Mouse (Mus musculus) heart, adult 9 months (tissue): ENCODE measurements at regions not wholly inside any gene's neighbourhood (a gene's known extent, or its start where the extent isn't known, plus 50 kb on each side); places are given as distances from the start of the nearest gene placed in this dataset.
A peak's percentile ranks its signal among the peaks of the same experiment; 100 is the strongest.
"Not testable (repeated sequence)": the region's sequence is repeated elsewhere in the genome, so short reads cannot be mapped to it uniquely, and the experiment has no call there.

ENCODE experiments used
- DNase-seq, 2 experiments: peaks; one replicate each; pipeline ENCODE4 v3.0.0; 2022; ENCODE audit warnings: low spot score in 2 of 2

DNA sequence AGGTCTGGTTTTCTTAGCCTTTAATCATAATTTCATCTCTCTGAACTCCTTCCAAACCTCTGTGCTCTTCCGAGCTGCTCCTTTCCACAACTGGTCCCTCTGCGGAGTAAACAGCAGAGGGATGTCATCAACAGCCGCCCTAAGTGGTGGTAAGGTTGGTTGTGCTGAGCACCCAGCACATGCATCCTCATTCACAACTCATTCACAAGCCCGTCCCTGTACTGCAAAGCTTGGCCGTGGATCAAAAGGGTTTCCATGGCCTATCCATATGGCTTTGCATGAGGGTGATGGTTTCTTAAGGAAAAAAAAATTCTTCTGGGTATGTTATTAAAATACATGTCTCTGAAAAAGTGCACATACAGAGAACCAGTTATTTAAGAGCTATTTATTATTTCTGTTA, 828.6 kb upstream of the Sox9 start:
- no peak for DNase-seq

DNA sequence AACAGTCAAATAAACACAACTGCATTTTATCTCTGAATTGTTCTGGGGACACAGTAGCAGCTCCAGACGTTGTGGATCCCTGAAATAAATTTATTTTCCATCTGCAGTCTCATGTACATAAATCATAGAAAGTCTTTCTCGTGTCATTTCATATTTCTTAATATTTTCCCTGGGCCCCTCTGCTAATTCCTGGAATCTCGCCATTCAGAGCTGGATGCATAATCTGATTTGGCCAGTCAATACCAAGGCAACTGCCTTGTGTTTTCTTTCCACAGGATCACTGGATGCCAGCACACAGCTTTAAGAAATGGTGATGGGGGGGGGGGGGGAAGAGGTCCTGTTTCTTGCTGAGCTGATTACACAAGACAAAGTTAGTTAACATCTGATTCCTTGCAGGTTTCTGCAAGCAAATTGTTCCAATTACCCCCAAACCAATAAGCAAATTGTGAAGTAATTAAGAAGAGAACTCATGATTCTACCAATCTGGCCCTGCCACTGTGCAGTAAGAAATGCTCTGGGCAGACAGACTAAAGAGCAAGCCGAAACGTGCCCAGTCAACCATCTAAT, 824.2 kb upstream of the Sox9 start:
- no peak for DNase-seq

DNA sequence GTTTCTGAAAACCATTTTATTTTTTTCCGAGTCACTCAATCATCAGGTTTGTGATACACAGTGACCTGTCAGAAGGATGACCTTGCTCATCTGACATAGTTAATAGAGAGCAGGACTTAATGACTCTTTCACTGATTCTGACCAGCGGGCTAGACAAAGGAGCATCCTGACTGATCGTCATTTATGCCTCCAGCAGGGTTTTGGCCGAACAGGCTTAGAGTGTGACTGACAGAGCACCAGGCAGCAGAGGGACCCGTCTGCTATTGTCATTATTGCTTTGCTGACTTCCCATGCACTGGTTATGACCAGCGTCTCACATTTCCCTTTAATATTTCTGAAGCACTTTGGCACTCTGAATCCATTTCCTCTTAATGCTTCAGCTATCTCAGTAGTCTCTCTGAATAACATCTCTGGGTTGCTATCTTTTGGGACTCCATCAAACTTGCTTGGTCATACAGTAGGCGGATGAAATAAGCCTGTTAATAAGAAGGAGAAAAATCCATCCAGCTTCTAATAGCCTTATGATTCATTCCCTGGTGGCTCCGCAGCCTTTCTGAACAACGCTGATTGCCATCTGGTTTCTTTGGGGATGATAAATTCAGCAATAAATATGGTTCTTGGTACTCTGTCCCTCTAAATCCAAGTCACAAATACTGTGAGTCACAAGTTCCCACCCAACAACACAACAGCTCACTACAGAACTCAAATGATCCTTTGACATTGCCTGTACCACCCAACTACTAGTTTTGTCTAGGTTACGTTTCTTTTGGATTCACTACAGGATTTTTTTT, 820.8 kb upstream of the Sox9 start:
- peak; percentile 20 to 31 for DNase-seq

DNA sequence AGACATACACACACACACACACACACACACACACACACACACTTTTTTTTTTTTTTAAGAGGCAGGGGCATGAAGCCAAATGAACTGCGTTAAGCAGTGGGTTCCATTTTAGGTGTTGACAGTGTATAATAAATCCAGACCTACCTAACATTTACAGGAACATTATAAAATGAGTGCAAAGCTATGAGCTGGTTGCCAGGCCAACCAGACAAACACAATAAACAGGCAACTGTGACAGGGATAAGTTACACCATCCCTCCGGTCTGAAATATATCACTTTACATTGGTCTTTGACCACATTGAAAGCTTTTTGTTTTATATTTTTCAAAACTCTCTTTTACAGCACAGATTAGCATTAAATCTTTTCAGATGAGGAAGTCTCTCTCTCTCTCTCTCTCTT, 820.2 kb upstream of the Sox9 start:
- no peak for DNase-seq

DNA sequence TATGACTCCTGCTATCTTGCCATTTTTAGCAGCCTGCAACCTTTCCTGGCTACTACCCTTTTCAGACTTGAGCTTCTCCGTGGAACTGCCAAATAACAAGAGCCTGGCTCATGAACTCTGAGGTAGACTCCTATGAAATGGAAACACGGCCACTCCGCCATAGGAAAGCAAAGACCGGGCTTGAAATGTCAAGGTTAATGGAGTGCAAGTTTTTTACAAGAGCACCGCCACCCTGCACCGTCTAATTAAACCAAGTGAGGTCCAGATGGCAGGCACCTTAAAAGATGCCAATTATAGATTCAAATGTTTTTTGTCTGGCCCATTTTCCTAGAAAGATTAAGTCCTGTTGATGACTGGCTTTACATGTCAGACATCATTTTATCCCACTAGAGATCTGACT, 818.0 kb upstream of the Sox9 start:
- DNase-seq = no peak

DNA sequence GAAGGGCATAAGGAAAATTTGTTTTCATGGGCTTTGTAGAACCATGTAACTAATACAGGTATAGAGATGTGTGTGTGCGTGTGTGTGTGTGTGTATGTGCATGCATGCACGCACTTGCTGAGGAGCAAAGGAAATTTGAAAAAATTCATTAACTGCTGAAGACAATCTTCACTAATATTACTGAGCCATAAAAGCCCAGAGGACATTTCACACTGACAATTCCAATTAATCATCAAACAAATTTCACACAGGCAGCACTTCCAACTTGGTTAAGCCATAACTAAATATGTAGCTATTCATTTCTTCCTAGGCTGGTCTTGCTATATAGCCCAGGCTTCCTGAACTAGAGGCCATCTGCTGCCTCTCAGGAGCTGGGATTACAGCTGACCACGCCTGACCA, 815.6 kb upstream of the Sox9 start:
- no peak for DNase-seq

DNA sequence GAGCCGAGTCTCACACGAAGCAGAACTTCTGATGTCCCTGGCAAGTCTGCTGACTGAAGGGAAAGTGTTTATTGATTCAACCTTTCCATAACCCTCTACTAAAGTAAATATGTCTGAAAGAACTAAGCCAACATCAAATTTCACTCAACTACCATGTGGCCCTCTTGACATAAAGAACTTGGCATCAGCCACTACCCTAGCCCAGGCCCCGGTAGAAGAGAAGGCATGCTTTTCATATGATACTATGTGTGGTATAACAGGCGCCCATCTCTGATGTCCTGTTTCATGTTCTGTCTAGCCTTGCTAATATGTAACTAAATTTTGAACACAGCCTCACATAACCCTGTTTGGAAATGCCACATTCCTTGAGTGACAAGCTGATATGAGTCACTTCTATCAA, 811.0 kb upstream of the Sox9 start:
- no peak for DNase-seq

DNA sequence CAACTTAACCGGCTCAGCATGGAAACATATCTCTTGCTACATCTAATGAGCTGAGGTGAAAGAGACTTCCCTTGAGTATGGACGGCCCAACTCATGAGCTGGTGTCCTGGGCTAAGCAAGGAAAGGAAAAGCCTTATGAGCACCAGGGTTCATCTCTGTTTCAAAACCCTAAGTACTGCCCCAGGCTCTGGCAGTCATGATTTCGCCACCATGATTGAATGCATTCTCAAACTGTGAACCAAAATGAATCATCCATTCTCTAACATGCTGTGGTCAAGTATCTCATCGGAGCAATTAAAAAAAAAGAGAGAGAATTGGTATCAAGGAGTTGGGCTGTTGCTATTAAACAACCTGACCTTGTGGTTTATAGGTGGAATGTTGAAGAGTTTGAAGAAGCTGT, 803.4 kb upstream of the Sox9 start:
- DNase-seq = no peak

DNA sequence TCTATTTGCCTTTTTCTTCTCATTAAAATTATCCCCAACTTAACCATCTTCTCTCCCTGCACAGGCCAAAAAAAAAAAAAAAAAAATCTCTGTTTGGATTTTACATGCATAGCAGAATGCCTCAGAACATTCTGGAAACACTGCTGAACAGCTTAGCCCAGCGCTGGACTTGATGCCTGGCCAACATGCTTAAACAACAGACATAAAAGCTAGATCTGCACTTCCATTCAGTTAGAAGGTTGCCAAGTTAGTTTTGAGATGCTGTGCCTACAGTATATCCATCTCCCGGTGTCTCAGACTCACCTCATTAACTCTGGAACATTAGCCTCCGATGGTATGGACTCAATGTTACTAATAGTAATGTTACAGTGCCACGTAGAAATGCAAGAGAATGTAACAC, 785.6 kb upstream of the Sox9 start:
- DNase-seq = no peak

DNA sequence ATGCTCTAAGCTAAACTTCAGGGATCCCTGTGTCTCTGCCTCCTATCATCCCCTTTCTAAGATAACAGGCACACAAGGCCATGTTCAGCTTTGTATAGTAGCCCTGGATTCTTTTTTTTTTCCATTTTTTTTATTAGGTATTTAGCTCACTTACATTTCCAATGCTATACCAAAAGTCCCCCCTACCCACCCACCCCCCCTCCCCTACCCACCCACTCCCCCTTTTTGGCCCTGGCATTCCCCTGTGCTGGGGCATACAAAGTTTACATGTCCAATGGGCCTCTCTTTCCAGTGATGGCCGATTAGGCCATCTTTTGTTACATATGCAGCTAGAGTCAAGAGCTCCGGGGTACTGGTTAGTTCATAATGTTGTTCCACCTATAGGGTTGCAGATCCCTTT, 771.2 kb upstream of the Sox9 start:
- DNase-seq = not testable (repeated sequence)

DNA sequence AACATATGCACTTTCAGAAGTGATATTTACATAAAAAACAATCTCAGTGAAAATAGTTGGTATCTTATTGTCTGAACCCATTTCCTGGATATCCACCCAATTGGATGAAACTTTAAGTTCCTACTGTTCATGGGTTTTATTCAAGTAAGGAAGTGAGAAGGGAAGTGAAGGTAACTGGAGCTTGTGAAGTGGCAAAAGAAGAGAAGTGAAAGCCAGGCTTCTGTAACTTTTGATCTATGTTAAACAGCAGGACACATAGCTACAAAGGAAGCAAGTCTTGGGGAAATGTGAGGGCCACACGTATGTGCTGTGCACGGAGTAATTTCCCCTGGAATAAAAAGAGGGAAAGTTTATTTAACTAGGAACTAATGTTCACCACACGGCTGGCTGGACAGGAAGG, 764.1 kb upstream of the Sox9 start:
- DNase-seq = no peak

DNA sequence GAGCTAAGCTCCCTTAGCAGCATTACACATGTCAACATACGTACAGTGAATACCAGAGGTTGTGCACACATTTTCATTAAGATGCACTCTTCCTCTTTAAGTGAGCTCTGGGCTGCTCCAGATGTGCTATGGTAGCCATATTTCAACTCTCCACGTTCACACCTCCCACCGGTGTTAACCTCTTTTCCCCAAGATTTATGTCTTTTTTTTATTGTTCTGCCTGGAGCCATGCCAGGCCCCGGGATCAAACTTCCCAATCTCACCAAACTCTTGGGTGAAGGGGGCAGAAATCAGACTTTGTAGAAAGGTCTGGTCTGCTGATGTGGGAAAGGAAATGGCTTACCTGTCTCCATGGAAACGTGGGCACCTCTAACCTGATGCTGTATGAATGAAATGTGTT, 754.0 kb upstream of the Sox9 start:
- DNase-seq = no peak

DNA sequence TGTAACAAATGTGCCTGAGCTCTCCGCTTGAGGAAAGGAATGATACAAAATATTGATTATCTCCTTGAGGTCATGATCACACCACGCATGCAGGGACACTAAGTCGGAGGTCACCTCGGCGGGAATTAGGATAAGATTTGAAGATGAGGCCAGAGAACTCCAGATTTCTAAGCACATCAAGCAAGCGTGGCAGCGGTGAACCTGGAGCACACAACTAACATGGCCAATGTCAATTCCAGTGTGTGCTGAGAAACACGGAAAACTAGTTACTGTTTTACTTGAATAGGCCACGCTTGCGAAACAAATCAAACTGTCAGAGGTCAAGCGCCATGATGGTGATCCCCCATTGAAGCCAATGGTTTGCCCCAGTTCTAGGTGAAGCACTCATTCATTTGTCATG, 743.3 kb upstream of the Sox9 start:
- DNase-seq = no peak

DNA sequence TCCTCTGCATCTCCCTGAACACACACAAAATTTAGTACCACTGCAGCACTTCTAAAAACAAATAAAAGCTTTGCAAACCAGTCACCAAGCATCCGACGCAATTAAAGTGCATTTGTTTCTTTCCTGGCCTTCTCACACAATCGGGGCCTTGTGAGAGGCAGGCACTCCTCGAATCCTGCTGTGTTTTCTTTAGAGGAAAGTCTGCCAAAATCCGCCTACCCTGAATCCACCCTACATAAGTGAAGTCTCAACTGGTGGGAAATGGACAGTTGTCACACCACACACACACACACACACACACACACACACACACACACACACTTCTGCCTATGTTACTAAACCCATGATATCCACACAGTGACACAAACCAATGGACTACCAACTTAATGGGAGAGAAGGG, 737.6 kb upstream of the Sox9 start:
- no peak for DNase-seq

DNA sequence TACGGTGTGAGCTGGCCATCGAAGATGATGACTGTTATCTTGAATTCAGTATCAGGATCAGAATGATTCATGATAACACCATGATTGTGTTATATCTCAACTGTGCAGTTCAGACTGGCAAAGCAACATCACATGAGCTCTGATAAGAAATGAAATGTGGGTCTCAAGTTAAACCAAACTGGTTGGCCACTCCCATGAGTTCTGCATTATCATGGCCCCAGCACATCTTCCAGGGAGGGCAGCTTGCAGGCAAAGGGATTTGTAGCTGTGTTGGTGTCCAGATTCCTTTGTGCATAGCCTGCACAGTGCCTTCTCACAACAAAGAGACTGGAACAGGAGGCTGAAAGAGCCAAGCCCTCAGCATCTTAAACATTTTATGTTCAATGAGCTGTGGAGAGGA, 736.7 kb upstream of the Sox9 start:
- no peak for DNase-seq

DNA sequence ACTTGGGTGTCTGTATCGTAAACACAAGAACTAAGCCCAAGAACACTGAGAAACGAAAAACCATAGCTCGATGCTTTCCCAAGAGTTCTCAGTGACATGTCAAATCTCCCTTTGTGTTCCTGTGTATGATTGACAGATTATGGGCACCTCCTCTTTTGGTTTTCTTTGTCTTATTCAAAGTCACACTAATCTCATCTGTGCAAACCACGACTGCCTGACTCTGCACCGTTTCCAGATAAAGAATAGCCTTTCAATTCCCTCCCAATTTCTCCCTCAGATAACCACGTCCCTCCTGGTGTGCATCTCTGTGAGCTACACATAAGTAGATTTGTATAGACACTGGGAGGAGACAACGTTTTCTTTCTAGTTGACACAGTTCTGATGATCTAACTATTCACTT, 731.7 kb upstream of the Sox9 start:
- DNase-seq = no peak

DNA sequence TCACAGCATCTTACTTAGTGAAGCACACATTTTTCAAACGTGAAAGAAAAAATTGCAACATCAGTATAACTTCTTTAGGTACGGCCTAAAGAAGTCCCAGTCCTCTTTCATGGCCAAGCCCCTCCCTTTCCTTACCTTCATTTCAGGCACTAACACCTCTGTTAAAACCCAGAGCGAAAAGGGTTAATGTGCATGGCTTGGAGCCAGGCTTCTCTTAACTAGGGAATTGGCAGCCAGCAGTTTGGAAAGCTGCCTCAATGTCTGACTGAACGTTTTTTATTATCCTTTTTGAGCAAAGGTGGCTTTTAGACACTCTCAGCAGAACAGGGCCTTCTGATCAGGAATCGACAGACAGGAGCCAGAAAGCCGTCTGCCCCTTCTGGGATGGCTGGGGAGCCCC, 726.4 kb upstream of the Sox9 start:
- DNase-seq = no peak

DNA sequence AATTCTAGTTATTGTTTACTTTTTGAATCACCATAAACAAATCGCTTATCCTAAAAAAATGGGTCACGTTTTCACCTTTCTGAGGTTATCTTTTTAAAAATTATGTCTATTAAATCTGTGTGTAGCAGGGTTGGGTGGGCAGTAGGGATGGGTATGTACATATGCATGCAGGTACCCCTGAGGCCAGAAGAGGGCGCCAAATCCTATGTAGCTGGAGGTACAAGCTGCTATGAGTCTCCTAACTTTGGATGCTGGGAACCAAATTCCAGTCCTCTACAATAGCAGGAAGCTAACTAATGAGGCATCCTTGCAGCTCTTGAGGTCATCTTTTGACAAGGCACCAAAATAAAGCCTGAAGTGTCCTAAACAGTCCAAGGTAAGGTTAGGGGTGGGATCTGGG, 714.8 kb upstream of the Sox9 start:
- no peak for DNase-seq

DNA sequence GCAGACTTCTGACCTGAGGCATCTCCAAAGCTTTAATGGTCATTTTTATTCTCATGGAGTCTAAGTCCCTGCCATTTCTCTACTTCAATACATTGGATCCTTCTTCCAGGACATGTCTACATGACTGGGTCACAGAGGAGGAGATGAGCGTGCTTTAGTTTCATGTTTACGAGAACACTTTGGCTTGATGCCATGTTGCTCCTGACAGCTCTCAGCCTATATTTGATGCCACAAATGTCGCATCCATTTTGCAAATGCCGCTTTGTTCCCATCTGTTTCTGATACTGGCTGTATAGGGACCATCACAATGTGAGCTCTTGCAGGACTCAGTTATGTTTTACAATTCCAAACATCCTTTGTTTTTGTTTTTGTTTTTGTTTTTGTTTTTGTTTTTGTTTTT, 713.2 kb upstream of the Sox9 start:
- no peak for DNase-seq

DNA sequence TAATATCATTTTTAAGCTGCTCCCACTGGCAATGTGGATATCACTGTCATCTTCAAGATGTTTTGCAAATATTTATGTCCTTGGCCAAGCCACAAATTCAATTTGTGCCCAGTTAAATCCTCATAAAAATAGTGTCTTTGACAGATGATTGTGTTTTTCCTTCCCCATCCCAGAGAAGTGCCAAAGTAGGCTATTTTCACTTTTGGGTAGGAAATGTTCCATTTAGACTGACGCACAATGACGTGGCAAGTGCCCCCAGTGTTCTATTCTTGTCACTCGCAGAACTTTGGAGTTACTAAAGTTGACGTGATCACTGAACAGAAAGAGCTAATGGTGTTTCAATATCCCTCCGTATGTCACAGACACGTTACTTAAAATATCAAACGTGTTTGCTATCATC, 710.5 kb upstream of the Sox9 start:
- DNase-seq = no peak

DNA sequence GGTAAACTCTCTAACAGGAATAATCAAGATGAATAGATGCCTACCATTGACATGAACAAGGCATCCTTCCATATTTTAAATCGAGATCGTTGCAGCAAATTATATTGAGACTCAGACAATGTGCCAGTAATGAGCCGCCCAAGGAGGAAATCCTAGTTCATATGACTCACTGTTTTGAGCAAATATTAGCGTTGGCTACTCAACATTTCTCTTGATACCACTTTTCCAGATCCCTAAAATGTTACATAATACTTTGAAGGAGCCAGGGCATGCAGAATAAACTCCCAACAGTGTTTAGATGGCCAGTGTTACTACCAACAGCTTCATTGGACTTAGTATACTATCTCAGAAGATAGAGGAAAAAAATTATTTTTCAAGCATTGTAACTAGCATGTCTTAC, 700.6 kb upstream of the Sox9 start:
- DNase-seq = peak; percentile 19 to 20

DNA sequence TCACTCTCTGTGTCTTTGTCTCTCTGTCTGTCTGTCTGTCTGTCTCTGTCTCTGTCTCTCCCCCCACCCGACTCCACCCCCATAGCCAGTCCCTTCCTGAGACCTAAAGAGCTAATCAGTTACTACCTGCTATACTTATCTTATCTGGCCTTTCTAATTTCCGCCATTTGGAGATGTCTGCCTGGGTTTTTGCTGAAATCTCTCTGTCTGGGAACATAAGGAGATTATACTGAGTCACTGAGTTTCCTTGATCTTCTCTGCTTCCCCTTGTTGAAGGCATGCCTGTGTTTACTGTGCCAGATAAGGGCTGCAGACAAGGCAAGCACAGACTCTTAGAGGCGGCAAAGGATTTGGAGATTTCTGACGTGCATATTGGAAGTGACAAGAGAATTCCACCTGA, 699.0 kb upstream of the Sox9 start:
- DNase-seq = no peak

DNA sequence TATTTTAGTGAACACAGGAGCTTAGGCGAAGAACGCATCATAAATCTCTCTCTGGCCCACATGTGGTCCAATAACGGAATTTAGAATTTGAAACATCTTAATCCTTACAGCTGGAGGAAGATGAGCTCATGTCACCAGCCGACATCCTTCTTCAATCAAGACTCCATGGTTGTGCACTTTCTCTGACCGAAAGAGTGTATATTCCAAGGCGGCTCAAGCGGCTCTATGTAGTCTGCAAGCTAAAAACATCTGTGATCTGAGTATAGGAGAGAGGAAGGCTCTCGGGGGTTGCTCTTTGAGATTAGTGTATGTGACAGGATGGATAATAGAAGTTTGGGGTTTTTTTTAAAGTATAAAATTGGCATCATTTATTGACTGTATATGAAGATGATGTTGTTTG, 689.9 kb upstream of the Sox9 start:
- DNase-seq = no peak

DNA sequence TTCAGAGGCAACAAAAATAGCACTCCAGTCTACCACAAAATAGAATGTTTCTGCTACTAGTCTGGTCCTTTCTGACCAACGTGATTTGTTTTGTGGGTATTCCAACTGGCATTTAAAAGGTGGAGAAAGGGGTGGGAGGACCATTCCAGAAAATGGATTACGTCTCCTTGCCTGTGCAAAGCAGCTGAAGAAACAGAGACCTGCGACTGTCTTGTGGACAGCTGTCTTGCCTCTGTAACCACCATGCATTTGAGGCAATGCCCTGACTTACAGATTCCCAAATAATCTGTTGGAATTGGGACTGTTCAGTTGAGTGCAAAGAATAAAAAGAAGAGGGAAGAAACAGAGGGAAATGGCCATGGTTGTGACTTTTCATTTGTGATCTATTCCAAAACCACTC, 687.0 kb upstream of the Sox9 start:
- DNase-seq = no peak
